Mouse (Mus musculus) erythroid progenitor cell, adult 5-6 weeks (primary cell): ENCODE results near the gene Cep63. TPM values are rescaled to one million over a fixed set of nuclear protein-coding genes. Genes with fewer than 3 reads are reported as not detected.

Experiments used
- total RNA-seq, 2 experiments: library from RNA; stranded (forward) in 1 of 2; stranded (reverse) in 1 of 2; fragments of 150-400 nt in 1 of 2; fragments of 186-747, 209-891 nt in 1 of 2; gene quantifications; 2 replicates each; pipeline versions ENCODE4 v1.2.3 to v1.2.4; 2015 to 2017; ENCODE audit warnings: low replicate concordance in 2 of 2

The Cep63 gene
- total RNA-seq, 2 experiments from 2014 or later = 25.6 to 33.5 TPM

Other genes with a start within 250 kb of the Cep63 start
- gene Ky, start 120.8 kb downstream of the Cep63 start, total RNA-seq (2015; ENCODE audit: low replicate concordance) = not detected in 2 replicates
- gene Ky, start 120.8 kb downstream of the Cep63 start, total RNA-seq (2017; ENCODE audit: low replicate concordance) = not detected in 2 replicates
- gene Anapc13, start 238 bp downstream of the Cep63 start, total RNA-seq (2015; ENCODE audit: low replicate concordance) = 56.2 and 78.8 TPM in 2 replicates
- 20.7 and 35.0 TPM in 2 replicates for gene Anapc13, start 238 bp downstream of the Cep63 start, total RNA-seq (2017; ENCODE audit: low replicate concordance)
- not detected in 2 replicates for gene Amotl2, start 90.1 kb upstream of the Cep63 start, total RNA-seq (2015; ENCODE audit: low replicate concordance)
- gene Amotl2, start 90.1 kb upstream of the Cep63 start, total RNA-seq (2017; ENCODE audit: low replicate concordance) = 0.39 and 11.4 TPM in 2 replicates
- gene Ryk, start 208.4 kb upstream of the Cep63 start, total RNA-seq (2015; ENCODE audit: low replicate concordance) = 2.2 and 2.9 TPM in 2 replicates
- gene Ryk, start 208.4 kb upstream of the Cep63 start, total RNA-seq (2017; ENCODE audit: low replicate concordance) = 1.3 and 1.9 TPM in 2 replicates